Mouse (Mus musculus) liver, postnatal 0 days (tissue): ENCODE measurements around the gene Trim13. TPM values are rescaled to one million over a fixed set of nuclear protein-coding genes. Genes with fewer than 3 reads are reported as not detected.
"Not testable (repeated sequence)": the region's sequence is repeated elsewhere in the genome, so short reads cannot be mapped to it uniquely, and the experiment has no call there.

Experiments
- ATAC-seq: fragments of 200-750 bp; cut with Nextera tagmentation; 2 replicates; pipeline ENCODE4 v1.8.0; 2017; ENCODE audit warnings: mild to moderate bottlenecking, moderate library complexity
- DNase-seq: peaks from one replicate; pipeline ENCODE4 v3.0.0-alpha.2; 2016
- H3K27ac ChIP-seq: fragments of 300-500 bp; sonication (generic); 2 replicates; pipeline ENCODE4 v1.5.1; 2014; ENCODE audit warnings: antibody characterized with exemption, moderate library complexity, mild to moderate bottlenecking, low read depth
- H3K27me3 ChIP-seq: fragments of 300-500 bp; sonication (generic); 2 replicates; pipeline ENCODE4 v1.6.1; 2014; ENCODE audit warnings: low read length, control low read depth, mixed read lengths; ENCODE audit not compliant: insufficient read depth
- H3K36me3 ChIP-seq: fragments of 300-500 bp; sonication (generic); replicated peaks from 2 replicates; pipeline ENCODE4 v1.6.1; 2014; ENCODE audit warnings: mild to moderate bottlenecking, control low read depth, low read length, moderate library complexity, mixed read lengths; ENCODE audit not compliant: insufficient read depth
- H3K4me1 ChIP-seq: fragments of 300-500 bp; sonication (generic); 2 replicates; pipeline ENCODE4 v1.6.1; 2014; ENCODE audit warnings: antibody characterized with exemption, mild to moderate bottlenecking, control low read depth; ENCODE audit not compliant: insufficient read depth
- H3K4me2 ChIP-seq: fragments of 300-500 bp; sonication (generic); 2 replicates; pipeline ENCODE4 v1.6.1; 2014; ENCODE audit warnings: low read depth, mild to moderate bottlenecking, low read length, moderate library complexity, mixed read lengths
- H3K4me3 ChIP-seq: fragments of 300-500 bp; sonication (generic); 2 replicates; pipeline ENCODE4 v1.5.1; 2014; ENCODE audit warnings: low read depth, low read length
- H3K9ac ChIP-seq: fragments of 300-500 bp; sonication (generic); replicated peaks from 2 replicates; pipeline ENCODE4 v1.6.1; 2014; ENCODE audit warnings: mild to moderate bottlenecking, moderate library complexity
- H3K9me3 ChIP-seq: fragments of 300-500 bp; sonication (generic); 2 replicates; pipeline ENCODE4 v1.6.1; 2016; ENCODE audit warnings: mild to moderate bottlenecking, control low read depth, low read length, mixed read lengths
- CTCF ChIP-seq: sonication (generic); IDR thresholded peaks from 2 replicates; pipeline ENCODE4 v1.5.1; 2016; ENCODE audit warnings: antibody characterized with exemption, low read depth
- EP300 ChIP-seq: IDR thresholded peaks from 2 replicates; pipeline ENCODE4 v1.6.1; 2016; ENCODE audit warnings: antibody characterized with exemption, low read depth, mild to moderate bottlenecking
- WGBS: fragments of 180-500 bp; shearing (Covaris S2); extraction: QIAGEN DNeasy Blood & Tissue Kit; methylation state at CpG from one replicate; pipeline ENCODE4 v1.1.7; 2014; ENCODE audit not compliant: insufficient replicate concordance; 5-methylcytosine and 5-hydroxymethylcytosine counted together
- polyA plus RNA-seq: library from polyadenylated mRNA; unstranded; fragments of >200 nt; fragmentation: Nextera tagmentation; extraction: Ambion mirVana; gene quantifications from 2 replicates; pipeline ENCODE4 v1.2.1, GENCODE M21; 2015

Trim13 gene
- polyA plus RNA-seq, result 3.6 and 4.3 TPM in 2 replicates

- peak within 1 kb of the TSS; percentile 62 for H3K4me3 ChIP-seq
- peaks cover 15% of the 10 kb centered on the region for H3K4me1 ChIP-seq
- TF ChIP-seq EP300 (no peak), CTCF (no peak)
- no peaks in the 10 kb centered on the region for H3K27me3 ChIP-seq
- 43% methylated on average over 5 of the region's 5 CpGs for WGBS
- H3K4me2 ChIP-seq, result peak within 1 kb of the TSS; percentile 73
- H3K27ac ChIP-seq, result no peak within 1 kb of the TSS
- ATAC-seq (no peak), DNase-seq (peak; percentile 27)
- H3K9ac ChIP-seq, result peak within 1 kb of the TSS; percentile 76
- H3K36me3 ChIP-seq, result no peaks in the 10 kb centered on the region; the same call in 1 of the 2 replicates
- H3K9me3 ChIP-seq, result no peaks in the 10 kb centered on the region
Measured at GRCm38 (mm10) chr14:61597968-61598367, at the start of gene Trim13. Gene Trim13 (plus strand): TSS chr14:61598247.

DNA sequence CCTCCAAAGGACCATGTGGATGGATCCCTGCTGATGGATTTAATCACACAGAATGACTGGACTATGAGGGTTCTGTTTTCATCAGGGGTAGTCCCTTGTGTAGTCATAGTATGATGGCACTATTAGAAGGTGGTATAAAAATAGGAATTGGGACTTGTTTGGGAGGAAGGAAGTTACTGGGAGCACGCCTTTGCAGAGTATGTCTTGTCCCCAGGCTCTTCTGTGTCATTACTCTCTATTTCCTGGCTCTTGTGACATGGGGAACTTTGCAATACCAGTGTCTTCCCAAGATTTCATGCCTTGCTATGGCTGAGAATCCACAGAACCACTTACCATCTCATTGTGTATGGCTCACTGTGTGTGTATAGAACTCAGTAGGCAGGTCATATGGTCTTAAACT, 49.4 kb upstream of the Trim13 start:
- Histone ChIP-seq H3K36me3 (0 out of 2 replicates have a peak, but pooled peaks cover 2% of the 10 kb centered on the region), H3K27ac (no peak overlapping the region), H3K9me3 (no peaks in the 10 kb centered on the region), H3K4me2 (no peak overlapping the region), H3K27me3 (no peaks in the 10 kb centered on the region), H3K9ac (no peak overlapping the region), H3K4me1 (no peaks in the 10 kb centered on the region), H3K4me3 (no peak overlapping the region)
- TF ChIP-seq CTCF (no peak), EP300 (0 out of 2 replicates have a peak, but pooled peaks have one; percentile 24)
- WGBS, result 67% methylated on average over 1 of the region's 1 CpGs
- DNase-seq (no peak), ATAC-seq (no peak)

DNA sequence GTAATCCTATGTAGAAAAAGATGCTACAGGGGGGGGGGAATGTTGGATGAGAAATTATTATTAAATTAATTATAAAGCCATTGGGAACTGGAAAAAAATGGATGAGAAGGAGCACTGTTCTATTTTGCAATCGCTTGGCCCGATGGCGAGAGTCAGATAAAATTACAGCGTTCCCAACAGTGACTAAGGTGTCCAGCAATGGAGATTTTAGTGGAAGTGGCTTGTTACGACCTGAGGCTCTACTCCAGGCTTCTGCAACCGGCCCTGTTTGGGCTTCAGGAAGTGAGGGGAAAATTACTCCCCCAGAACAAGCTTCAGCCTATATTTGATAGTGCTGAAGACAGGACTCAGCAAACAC, 42.1 kb upstream of the Trim13 start:
- Histone ChIP-seq H3K4me2 (peak overlapping the region; percentile 99), H3K27ac (peak overlapping the region; percentile 82; the same call in 1 of the 2 replicates), H3K9ac (peak overlapping the region; percentile 80), H3K27me3 (no peaks in the 10 kb centered on the region), H3K36me3 (no peaks in the 10 kb centered on the region), H3K4me3 (peak overlapping the region; percentile 81), H3K9me3 (no peaks in the 10 kb centered on the region), H3K4me1 (peaks cover 6% of the 10 kb centered on the region)
- 4% methylated on average over 6 of the region's 6 CpGs for WGBS
- DNase-seq, result no peak
- ATAC-seq, result no peak
- TF ChIP-seq EP300, result no peak
- TF ChIP-seq CTCF, result no peak

GRCm38 (mm10) chr14:61556289-61557147, 41.5 kb upstream of the Trim13 start, which contains the start of gene Spryd7:
Gene Spryd7 (minus strand): TSS chr14:61556886.
- DNase-seq, result peak; percentile 99

GRCm38 (mm10) chr14:61558901-61559300, 39.1 kb upstream of the Trim13 start:
- no peak for ATAC-seq
- no peak overlapping the region for H3K9ac ChIP-seq
- TF ChIP-seq EP300, result no peak
- no peak for TF ChIP-seq CTCF
- H3K27me3 ChIP-seq, result no peaks in the 10 kb centered on the region
- no peak overlapping the region for H3K4me2 ChIP-seq
- WGBS, result 79% methylated on average over 6 of the region's 6 CpGs
- DNase-seq, result no peak
- peaks cover 6% of the 10 kb centered on the region for H3K4me1 ChIP-seq
- no peaks in the 10 kb centered on the region for H3K36me3 ChIP-seq
- no peak overlapping the region for H3K27ac ChIP-seq
- H3K4me3 ChIP-seq, result no peak overlapping the region
- H3K9me3 ChIP-seq, result 0 out of 2 replicates have a peak, but pooled peaks cover 4% of the 10 kb centered on the region

More at GRCm38 (mm10) chr14:61556289-61557147, 41.5 kb upstream of the Trim13 start, which contains the start of gene Spryd7:
- under 1% methylated on average over 72 of the region's 72 CpGs for WGBS
- peak; percentile 97 for ATAC-seq
- H3K4me1 ChIP-seq, result peaks cover 6% of the 10 kb centered on the region
- H3K27me3 ChIP-seq, result no peaks in the 10 kb centered on the region
- no peaks in the 10 kb centered on the region for H3K9me3 ChIP-seq
- H3K4me2 ChIP-seq, result peak within 1 kb of the TSS; percentile 99
- H3K9ac ChIP-seq, result peak within 1 kb of the TSS; percentile 80
- TF ChIP-seq CTCF, result peak; percentile 40
- TF ChIP-seq EP300, result no peak
- H3K4me3 ChIP-seq, result peak within 1 kb of the TSS; percentile 81
- H3K27ac ChIP-seq, result peak within 1 kb of the TSS; percentile 82
- no peaks in the 10 kb centered on the region for H3K36me3 ChIP-seq

DNA sequence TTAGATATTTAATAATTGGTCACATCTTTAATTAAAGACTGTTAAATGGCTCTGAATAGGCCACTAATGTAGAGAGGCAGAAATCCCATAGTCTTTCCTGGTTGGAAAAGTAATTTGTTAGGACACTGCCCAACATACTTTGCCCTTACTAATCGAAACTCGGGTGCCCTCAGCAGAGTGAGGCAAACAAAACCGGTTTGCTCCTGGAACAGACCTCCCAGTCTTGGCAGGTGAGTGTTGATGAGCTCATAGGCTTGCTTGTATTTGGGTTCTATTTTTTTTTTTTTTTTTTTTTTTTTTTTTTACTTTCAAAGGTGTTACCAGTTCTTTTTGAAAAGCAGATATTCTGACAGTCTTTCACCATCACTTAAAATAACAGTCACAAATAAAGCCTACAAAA, 38.2 kb upstream of the Trim13 start:
- Histone ChIP-seq H3K4me3 (no peak overlapping the region), H3K27me3 (no peaks in the 10 kb centered on the region), H3K27ac (no peak overlapping the region), H3K4me1 (peaks cover 6% of the 10 kb centered on the region), H3K9me3 (0 out of 2 replicates have a peak, but pooled peaks cover 4% of the 10 kb centered on the region), H3K4me2 (no peak overlapping the region), H3K9ac (no peak overlapping the region), H3K36me3 (no peaks in the 10 kb centered on the region)
- no peak for TF ChIP-seq EP300
- TF ChIP-seq CTCF, result no peak
- WGBS, result 66% methylated on average over 3 of the region's 3 CpGs
- no peak for ATAC-seq
- peak; percentile 36 for DNase-seq

- not testable (repeated sequence) for H3K36me3 ChIP-seq, H3K27ac ChIP-seq, H3K4me1 ChIP-seq, H3K4me3 ChIP-seq, H3K9me3 ChIP-seq, H3K4me2 ChIP-seq, H3K9ac ChIP-seq, ATAC-seq, DNase-seq, H3K27me3 ChIP-seq
- WGBS, result 55% methylated on average over 4 of the region's 4 CpGs
Measured at GRCm38 (mm10) chr14:61566211-61566610, 31.8 kb upstream of the Trim13 start.
